Mouse (Mus musculus) forebrain, embryonic 15.5 days (tissue): ENCODE results near the gene Itgb1bp1. TPM values are rescaled to one million over a fixed set of nuclear protein-coding genes. Genes with fewer than 3 reads are reported as not detected.

Experiments used
- ATAC-seq: fragments of 200-750 bp; cut with Nextera tagmentation; replicated peaks from 2 replicates; pipeline ENCODE4 v1.8.0; 2017; ENCODE audit warnings: mild to moderate bottlenecking, moderate TSS enrichment, moderate library complexity
- H3K27ac ChIP-seq: fragments of 300-500 bp; sonication (generic); replicated peaks from 2 replicates; pipeline ENCODE4 v1.5.1; 2015; ENCODE audit warnings: mild to moderate bottlenecking, inconsistent platforms
- H3K27me3 ChIP-seq: fragments of 300-500 bp; sonication (generic); 2 replicates; pipeline ENCODE4 v1.6.1; 2015; ENCODE audit warnings: inconsistent platforms
- H3K36me3 ChIP-seq: fragments of 300-500 bp; sonication (generic); 2 replicates; pipeline ENCODE4 v1.6.1; 2015; ENCODE audit warnings: mild to moderate bottlenecking, inconsistent platforms
- H3K4me1 ChIP-seq: fragments of 300-500 bp; sonication (generic); 2 replicates; pipeline ENCODE4 v1.6.1; 2015; ENCODE audit warnings: inconsistent platforms
- H3K4me2 ChIP-seq: fragments of 300-500 bp; sonication (generic); replicated peaks from 2 replicates; pipeline ENCODE4 v1.6.1; 2015; ENCODE audit warnings: mild to moderate bottlenecking, inconsistent platforms
- H3K4me3 ChIP-seq: fragments of 300-500 bp; sonication (generic); 2 replicates; pipeline ENCODE4 v1.5.1; 2015; ENCODE audit warnings: mild to moderate bottlenecking, inconsistent platforms
- H3K9ac ChIP-seq: fragments of 300-500 bp; sonication (generic); replicated peaks from 2 replicates; pipeline ENCODE4 v1.6.1; 2015; ENCODE audit warnings: mild to moderate bottlenecking, inconsistent platforms
- H3K9me3 ChIP-seq: fragments of 300-500 bp; sonication (generic); 2 replicates; pipeline ENCODE4 v1.6.1; 2016; ENCODE audit warnings: inconsistent platforms
- WGBS: fragments of 180-500 bp; shearing (Covaris S2); methylation state at CpG from one replicate; pipeline ENCODE4 v1.1.7; 2015; ENCODE audit warnings: mixed read lengths; 5-methylcytosine and 5-hydroxymethylcytosine counted together
- polyA plus RNA-seq: library from polyadenylated mRNA; unstranded; fragments of >200 nt; fragmentation: Nextera tagmentation; extraction: Ambion mirVana; gene quantifications from 2 replicates; pipeline ENCODE4 v1.2.1, GENCODE M21; 2015

Itgb1bp1 gene
- polyA plus RNA-seq = 40.0 and 40.4 TPM in 2 replicates

- peaks cover 31% of the 10 kb centered on the region for H3K4me1 ChIP-seq
- WGBS = under 1% methylated on average over 28 of the region's 28 CpGs
- peak within 1 kb of the TSS; percentile 94 for H3K27ac ChIP-seq
- H3K36me3 ChIP-seq = peaks cover 11% of the 10 kb centered on the region
- H3K27me3 ChIP-seq = no peaks in the 10 kb centered on the region
- peak within 1 kb of the TSS; percentile 77 for H3K4me2 ChIP-seq
- ATAC-seq = peak; percentile 97
- peak within 1 kb of the TSS; percentile 86 for H3K4me3 ChIP-seq
- H3K9ac ChIP-seq = peak within 1 kb of the TSS; percentile 92
- no peaks in the 10 kb centered on the region for H3K9me3 ChIP-seq
Observed at GRCm38 (mm10) chr12:21286243-21286622, at the start of gene Itgb1bp1. Gene Itgb1bp1 (minus strand): TSS chr12:21286284.

DNA sequence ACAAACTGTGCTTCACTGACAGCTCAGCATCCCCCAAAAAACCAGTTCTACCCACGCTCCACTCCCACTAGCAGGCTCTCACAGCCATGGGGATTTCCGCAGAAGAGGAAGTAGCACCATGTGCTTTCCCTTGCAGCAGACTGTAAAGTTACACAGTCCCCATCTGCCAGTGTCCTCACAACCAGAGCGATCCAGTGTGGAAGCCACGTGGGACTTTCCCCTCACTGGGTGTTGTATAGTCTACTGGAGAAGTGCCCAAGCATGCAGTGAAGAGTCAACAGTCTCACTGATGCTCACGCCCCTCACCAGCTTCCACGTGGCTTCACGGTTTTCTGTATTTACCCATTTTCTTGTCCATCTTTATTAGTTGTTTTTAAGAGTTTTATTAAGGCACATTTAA lies 49.8 kb upstream of the Itgb1bp1 start:
- no peak overlapping the region for H3K27ac ChIP-seq
- ATAC-seq = no peak
- no peaks in the 10 kb centered on the region for H3K4me1 ChIP-seq
- peaks cover 73% of the 10 kb centered on the region for H3K36me3 ChIP-seq
- H3K4me3 ChIP-seq = no peak overlapping the region
- H3K4me2 ChIP-seq = no peak overlapping the region
- WGBS = 87% methylated on average over 7 of the region's 7 CpGs
- no peaks in the 10 kb centered on the region for H3K9me3 ChIP-seq
- no peaks in the 10 kb centered on the region for H3K27me3 ChIP-seq
- no peak overlapping the region for H3K9ac ChIP-seq

DNA sequence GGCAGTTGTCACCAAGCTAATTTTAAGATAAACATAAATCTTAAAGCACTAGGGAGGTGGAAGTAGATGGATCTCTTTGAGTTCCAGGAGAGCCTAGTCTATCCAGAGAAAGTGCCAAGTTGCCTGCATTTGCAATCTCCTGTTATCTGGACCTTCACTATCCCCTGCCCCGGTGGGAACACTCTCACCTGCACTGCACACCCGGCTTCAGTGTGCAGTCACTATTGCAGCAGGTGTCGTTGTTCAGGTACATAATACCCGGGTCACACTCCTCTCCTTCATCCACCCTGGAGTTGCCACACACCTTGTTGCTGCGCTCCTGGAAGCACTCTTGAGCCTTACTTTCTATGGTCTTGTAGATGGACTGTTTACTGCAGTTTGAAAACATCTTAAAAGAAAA lies 47.7 kb upstream of the Itgb1bp1 start:
- H3K9me3 ChIP-seq = no peaks in the 10 kb centered on the region
- H3K9ac ChIP-seq = no peak overlapping the region
- no peak for ATAC-seq
- 90% methylated on average over 5 of the region's 5 CpGs for WGBS
- H3K4me1 ChIP-seq = no peaks in the 10 kb centered on the region
- H3K27me3 ChIP-seq = no peaks in the 10 kb centered on the region
- no peak overlapping the region for H3K4me3 ChIP-seq
- H3K4me2 ChIP-seq = no peak overlapping the region
- H3K27ac ChIP-seq = no peak overlapping the region
- peaks cover 70% of the 10 kb centered on the region for H3K36me3 ChIP-seq

DNA sequence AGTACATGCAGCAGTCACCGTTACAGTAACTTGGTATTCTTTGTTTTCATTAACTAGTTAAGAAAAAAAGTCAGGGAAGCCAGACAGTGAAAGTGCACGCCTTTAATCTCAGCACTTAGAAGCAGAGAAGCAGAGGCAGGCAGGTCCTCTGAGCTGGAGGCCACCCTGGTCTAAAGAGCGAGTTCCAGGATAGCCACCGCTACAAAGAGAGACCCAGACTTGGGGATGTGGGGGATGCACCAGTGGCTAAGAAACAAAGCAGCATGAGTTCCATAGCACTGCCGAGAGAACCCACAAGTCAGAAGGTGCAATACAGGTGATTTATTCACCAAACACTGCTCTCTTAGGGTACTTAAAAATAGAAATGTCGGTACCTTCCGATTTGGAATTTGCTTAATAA lies 46.9 kb upstream of the Itgb1bp1 start:
- Histone ChIP-seq H3K27ac (no peak overlapping the region), H3K9ac (no peak overlapping the region), H3K36me3 (peaks cover 72% of the 10 kb centered on the region), H3K4me1 (no peaks in the 10 kb centered on the region), H3K4me3 (no peak overlapping the region), H3K4me2 (no peak overlapping the region), H3K9me3 (no peaks in the 10 kb centered on the region), H3K27me3 (no peaks in the 10 kb centered on the region)
- 93% methylated on average over 7 of the region's 7 CpGs for WGBS
- no peak for ATAC-seq

DNA sequence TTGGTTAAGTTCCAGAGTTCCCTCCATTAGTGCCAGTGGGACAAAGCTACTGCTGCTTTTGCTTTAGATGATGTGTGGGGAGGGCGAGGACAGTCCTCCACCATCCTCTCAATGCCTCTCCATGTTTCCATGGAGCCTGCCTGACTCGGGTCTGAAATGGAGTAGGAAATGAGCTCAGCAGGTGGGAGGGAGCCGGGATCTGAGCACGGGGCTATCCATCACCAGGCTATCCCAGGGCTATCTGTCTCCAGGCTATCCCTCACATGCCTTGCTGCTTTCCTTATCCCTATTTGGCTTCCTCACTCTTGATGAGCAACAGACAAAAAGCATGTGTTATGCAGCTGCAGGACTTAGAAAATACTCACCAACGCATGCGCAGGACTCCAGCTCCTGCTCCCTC lies 45.6 kb upstream of the Itgb1bp1 start:
- H3K36me3 ChIP-seq = peaks cover 82% of the 10 kb centered on the region
- no peak for ATAC-seq
- 77% methylated on average over 6 of the region's 6 CpGs for WGBS
- H3K4me3 ChIP-seq = no peak overlapping the region
- H3K9ac ChIP-seq = no peak overlapping the region
- no peaks in the 10 kb centered on the region for H3K27me3 ChIP-seq
- H3K9me3 ChIP-seq = no peaks in the 10 kb centered on the region
- no peak overlapping the region for H3K27ac ChIP-seq
- H3K4me2 ChIP-seq = no peak overlapping the region
- H3K4me1 ChIP-seq = no peaks in the 10 kb centered on the region

DNA sequence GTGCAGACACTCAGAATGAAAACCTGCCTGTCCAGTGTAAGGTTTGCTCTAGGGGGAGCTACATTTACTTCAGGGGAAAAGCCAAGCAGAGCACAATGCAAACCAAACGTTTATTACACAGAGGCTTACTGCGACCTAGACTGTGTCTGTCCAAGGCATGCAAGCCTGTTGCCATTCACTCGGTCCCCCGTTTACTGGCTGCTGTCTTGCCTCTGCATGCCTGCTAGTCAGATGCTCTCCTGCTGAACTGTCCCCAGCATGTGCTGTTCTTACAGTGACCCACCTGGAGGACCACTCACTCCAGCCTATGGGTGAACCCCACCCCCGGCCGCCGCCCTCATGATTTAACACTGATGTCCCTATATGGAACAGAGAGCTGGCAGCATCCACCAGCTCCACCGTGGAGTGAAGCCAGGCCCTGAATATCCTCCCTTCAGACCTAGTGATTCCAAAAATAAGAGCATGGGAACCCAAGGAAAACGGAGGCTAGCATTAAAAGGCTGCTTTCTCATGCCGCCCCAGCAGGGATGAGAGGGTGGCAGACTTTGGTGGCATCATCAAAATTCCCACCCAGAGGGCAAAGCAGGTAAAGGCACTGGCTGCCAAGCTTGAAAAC lies 45.0 kb upstream of the Itgb1bp1 start:
- no peaks in the 10 kb centered on the region for H3K27me3 ChIP-seq
- H3K4me3 ChIP-seq = no peak overlapping the region
- no peak overlapping the region for H3K4me2 ChIP-seq
- 94% methylated on average over 10 of the region's 10 CpGs for WGBS
- no peak overlapping the region for H3K9ac ChIP-seq
- H3K27ac ChIP-seq = no peak overlapping the region
- ATAC-seq = no peak
- H3K36me3 ChIP-seq = peaks cover 80% of the 10 kb centered on the region
- no peaks in the 10 kb centered on the region for H3K4me1 ChIP-seq
- no peaks in the 10 kb centered on the region for H3K9me3 ChIP-seq

DNA sequence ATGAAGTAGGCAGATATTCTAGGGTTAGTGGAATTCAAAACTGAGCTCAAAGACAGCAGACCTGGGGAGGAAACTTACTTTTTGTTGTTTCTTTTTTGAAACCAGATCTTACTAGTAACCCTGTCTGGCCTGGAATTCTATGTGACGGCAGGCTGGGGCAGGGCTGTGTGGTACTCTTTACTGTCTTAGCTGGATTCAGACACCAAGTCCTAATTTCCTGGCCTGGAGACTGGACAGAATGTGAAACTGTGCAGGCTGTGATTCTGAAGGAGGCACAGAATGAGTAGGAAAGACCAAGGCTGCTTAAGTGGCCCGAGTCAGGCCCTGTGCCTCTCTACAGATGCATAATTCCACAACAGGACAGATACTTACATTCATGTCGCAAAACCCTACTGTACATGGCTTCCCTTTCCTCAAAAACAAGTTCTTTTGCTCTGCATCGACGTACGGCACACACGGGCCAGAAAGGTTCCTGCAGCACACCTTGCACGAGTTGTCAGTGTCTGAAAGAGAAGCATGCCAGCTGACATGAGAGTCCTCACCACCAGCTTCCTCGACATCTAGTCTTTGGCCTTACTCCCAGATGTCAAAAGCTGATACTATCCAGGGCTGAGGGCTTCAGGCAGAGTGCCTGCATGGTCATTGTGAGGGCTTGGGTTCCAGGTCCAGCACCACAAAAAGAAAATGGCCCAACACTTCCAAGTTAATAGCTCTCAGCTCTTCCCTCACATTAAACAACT lies 43.7 kb upstream of the Itgb1bp1 start:
- no peak for ATAC-seq
- Histone ChIP-seq H3K27ac (no peak overlapping the region), H3K4me2 (no peak overlapping the region), H3K4me3 (no peak overlapping the region), H3K36me3 (peaks cover 82% of the 10 kb centered on the region), H3K9me3 (no peaks in the 10 kb centered on the region), H3K9ac (no peak overlapping the region), H3K27me3 (no peaks in the 10 kb centered on the region), H3K4me1 (no peaks in the 10 kb centered on the region)
- WGBS = 92% methylated on average over 9 of the region's 9 CpGs

GRCm38 (mm10) chr12:21326325-21326724 lies 40.2 kb upstream of the Itgb1bp1 start:
- no peak overlapping the region for H3K27ac ChIP-seq
- no peaks in the 10 kb centered on the region for H3K9me3 ChIP-seq
- no peak overlapping the region for H3K9ac ChIP-seq
- no peaks in the 10 kb centered on the region for H3K27me3 ChIP-seq
- H3K4me2 ChIP-seq = no peak overlapping the region
- WGBS = 91% methylated on average over 3 of the region's 3 CpGs
- H3K36me3 ChIP-seq = peaks cover 65% of the 10 kb centered on the region
- no peak overlapping the region for H3K4me3 ChIP-seq
- H3K4me1 ChIP-seq = no peaks in the 10 kb centered on the region
- ATAC-seq = no peak

DNA sequence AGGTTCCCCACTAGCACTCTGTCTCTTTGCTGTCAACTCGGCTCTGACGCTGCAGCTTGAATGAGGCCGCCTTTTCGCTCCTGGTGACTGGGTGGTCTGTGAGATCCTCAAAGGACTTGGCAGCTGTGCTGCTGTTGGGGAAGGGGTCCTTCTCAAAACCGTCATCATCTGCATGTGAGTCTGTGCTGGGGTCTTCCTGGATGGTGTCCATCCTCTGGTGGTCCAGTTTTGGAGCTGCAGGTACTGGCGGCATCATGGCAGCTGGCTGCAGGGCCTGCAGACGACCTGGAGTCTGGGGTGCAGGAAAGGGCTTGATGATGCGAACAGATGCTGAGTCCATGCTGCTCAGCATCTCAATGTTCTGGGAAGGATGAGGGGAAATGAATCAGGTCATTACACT lies 39.2 kb upstream of the Itgb1bp1 start:
- ATAC-seq = no peak
- WGBS = 92% methylated on average over 8 of the region's 8 CpGs
- H3K4me3 ChIP-seq = no peak overlapping the region
- H3K9ac ChIP-seq = no peak overlapping the region
- no peaks in the 10 kb centered on the region for H3K4me1 ChIP-seq
- H3K36me3 ChIP-seq = peaks cover 59% of the 10 kb centered on the region
- no peak overlapping the region for H3K27ac ChIP-seq
- H3K9me3 ChIP-seq = no peaks in the 10 kb centered on the region
- no peak overlapping the region for H3K4me2 ChIP-seq
- H3K27me3 ChIP-seq = no peaks in the 10 kb centered on the region

- WGBS = 83% methylated on average over 5 of the region's 5 CpGs
- no peak overlapping the region for H3K4me2 ChIP-seq
- H3K27ac ChIP-seq = no peak overlapping the region
- H3K4me3 ChIP-seq = no peak overlapping the region
- no peaks in the 10 kb centered on the region for H3K9me3 ChIP-seq
- H3K9ac ChIP-seq = no peak overlapping the region
- ATAC-seq = no peak
- H3K27me3 ChIP-seq = no peaks in the 10 kb centered on the region
- H3K4me1 ChIP-seq = no peaks in the 10 kb centered on the region
- peaks cover 52% of the 10 kb centered on the region for H3K36me3 ChIP-seq
Observed at GRCm38 (mm10) chr12:21324101-21324500, 38.0 kb upstream of the Itgb1bp1 start.

DNA sequence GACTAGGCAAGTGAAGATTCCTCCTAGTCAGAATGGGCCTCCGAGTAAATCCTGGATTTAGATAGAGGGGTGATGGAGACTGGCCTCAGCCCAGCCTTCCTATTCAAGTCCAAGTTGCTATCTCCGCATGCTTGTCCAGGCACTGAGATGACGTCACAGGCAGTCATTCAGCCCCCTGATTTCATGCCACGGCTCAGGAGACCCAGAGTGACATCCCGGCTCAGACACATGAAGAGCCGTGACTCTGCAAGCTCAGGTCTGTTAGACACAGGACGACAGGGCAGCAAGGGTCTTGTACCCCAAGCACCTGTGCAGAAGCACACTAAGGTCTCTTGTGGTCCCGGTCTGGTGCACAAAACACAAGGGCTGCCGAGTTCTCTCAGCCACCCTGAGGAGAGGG lies 36.8 kb upstream of the Itgb1bp1 start:
- no peak overlapping the region for H3K9ac ChIP-seq
- H3K27me3 ChIP-seq = no peaks in the 10 kb centered on the region
- H3K9me3 ChIP-seq = no peaks in the 10 kb centered on the region
- no peak overlapping the region for H3K4me3 ChIP-seq
- no peak for ATAC-seq
- no peaks in the 10 kb centered on the region for H3K4me1 ChIP-seq
- 85% methylated on average over 9 of the region's 9 CpGs for WGBS
- H3K27ac ChIP-seq = no peak overlapping the region
- peaks cover 40% of the 10 kb centered on the region for H3K36me3 ChIP-seq
- H3K4me2 ChIP-seq = no peak overlapping the region

GRCm38 (mm10) chr12:21322296-21322695 lies 36.2 kb upstream of the Itgb1bp1 start:
- Histone ChIP-seq H3K36me3 (peaks cover 35% of the 10 kb centered on the region), H3K4me1 (peaks cover 2% of the 10 kb centered on the region; the same call in 1 of the 2 replicates), H3K4me2 (no peak overlapping the region), H3K27me3 (no peaks in the 10 kb centered on the region), H3K9ac (no peak overlapping the region), H3K27ac (no peak overlapping the region), H3K9me3 (no peaks in the 10 kb centered on the region), H3K4me3 (no peak overlapping the region)
- ATAC-seq = no peak
- 84% methylated on average over 4 of the region's 4 CpGs for WGBS

- no peak overlapping the region for H3K27ac ChIP-seq
- no peaks in the 10 kb centered on the region for H3K27me3 ChIP-seq
- ATAC-seq = no peak
- 82% methylated on average over 9 of the region's 9 CpGs for whole genome bisulfite sequencing
- peaks cover 9% of the 10 kb centered on the region; the same call in 1 of the 2 replicates for H3K4me1 ChIP-seq
- peaks cover 27% of the 10 kb centered on the region for H3K36me3 ChIP-seq
- no peak overlapping the region for H3K4me3 ChIP-seq
- no peak overlapping the region for H3K4me2 ChIP-seq
- no peaks in the 10 kb centered on the region for H3K9me3 ChIP-seq
- no peak overlapping the region for H3K9ac ChIP-seq
Observed at GRCm38 (mm10) chr12:21321170-21321569, 35.1 kb upstream of the Itgb1bp1 start.
